Mouse (Mus musculus): Measurements from ENCODE around the gene Ccnb2. TPM values are rescaled to one million over a fixed set of nuclear protein-coding genes. Genes with fewer than 3 reads are reported as not detected.

Gene Ccnb2
- polyA plus RNA-seq (2012; rRNA removed), result 20.0 and 20.7 TPM in 2 replicates

DNA sequence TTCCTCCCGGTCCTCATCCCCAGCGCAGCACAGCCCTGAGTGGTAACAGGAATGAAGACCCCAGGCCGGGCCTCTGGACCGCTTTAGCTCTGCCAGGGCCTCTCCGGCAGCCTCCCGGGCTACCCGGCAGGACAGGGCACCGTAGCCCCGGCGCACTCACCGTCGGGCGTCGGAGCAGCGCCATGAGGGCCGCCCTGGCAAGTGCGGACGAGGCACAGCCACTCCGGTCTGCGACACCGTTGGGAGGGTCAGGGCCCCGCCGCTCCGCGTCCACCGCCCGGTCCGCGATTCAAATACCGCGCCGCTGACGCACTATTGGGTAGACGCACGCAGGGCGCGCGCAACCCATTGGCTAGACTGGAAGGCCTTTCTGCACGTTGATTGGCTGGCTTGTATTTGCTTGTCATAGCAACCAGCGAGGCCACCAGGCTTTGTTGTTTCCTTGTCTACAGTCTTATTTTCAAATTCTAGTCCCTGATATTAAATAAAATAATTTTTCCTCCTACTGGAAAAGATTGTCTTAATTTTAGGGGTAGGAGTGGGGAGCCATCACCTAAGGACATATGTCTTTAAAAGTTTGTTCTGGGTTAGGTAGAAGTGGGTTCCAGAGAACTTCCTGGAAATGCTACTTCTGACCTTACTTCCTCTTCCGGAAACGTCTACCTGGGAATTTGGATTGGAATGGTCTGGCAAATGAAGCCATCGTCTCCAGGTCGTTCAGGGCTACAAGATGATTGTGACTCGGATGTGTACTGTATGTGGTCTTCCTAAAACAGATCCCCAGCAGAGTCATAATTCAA, at the start of gene Ccnb2:
Ccnb2 (minus strand) TSS at position 291 of the 800 bp plus-strand sequence.

Other genes with a start within 250 kb of the Ccnb2 start
- gene Myo1e, start 214.2 kb downstream of the Ccnb2 start, polyA plus RNA-seq (2012; rRNA removed), result 14.8 and 18.7 TPM in 2 replicates
- 47.3 and 77.7 TPM in 2 replicates for gene Rnf111, start 82.2 kb upstream of the Ccnb2 start, polyA plus RNA-seq (2012; rRNA removed)
- 7.9 and 8.7 TPM in 2 replicates for gene Sltm, start 121.2 kb upstream of the Ccnb2 start, polyA plus RNA-seq (2012; rRNA removed)
- 1.2 and 1.3 TPM in 2 replicates for gene Gm10642, start 234.7 kb upstream of the Ccnb2 start, polyA plus RNA-seq (2012; rRNA removed)
- gene Mindy2, start 235.6 kb upstream of the Ccnb2 start, polyA plus RNA-seq (2012; rRNA removed), result 14.6 and 22.4 TPM in 2 replicates